Mouse (Mus musculus): Measurements from ENCODE around the gene Zfy1. TPM values are rescaled to one million over a fixed set of nuclear protein-coding genes. Genes with fewer than 3 reads are reported as not detected.

Gene Zfy1
- not detected for polyA plus RNA-seq (2014; fragmentation: Illumina TruSeq; extraction: RNeasy Lipid Tissue Mini Kit (QIAGEN cat#74804); ENCODE audit: low read depth, low replicate concordance)

DNA sequence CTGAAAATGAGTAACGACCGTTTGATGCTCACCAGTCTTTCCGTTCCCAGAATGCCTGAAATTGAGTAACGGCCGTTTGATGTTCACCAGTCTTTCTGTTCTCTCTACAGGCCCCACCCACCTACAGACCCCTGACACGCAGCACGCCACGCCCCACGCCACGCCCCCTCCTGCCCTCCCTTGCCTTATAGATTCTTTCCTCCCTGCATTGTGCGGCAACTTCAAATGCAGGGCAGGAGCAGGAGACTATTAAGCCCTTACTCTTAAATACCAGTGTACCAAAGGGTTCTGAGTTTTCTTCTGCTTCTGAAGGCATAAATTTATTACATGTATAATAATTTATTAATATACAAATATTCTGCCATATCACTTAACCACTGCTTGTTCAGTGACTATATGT is at the start of gene Zfy1:
Gene Zfy1 (minus strand): TSS at position 101 of the 400 bp plus-strand sequence.

DNA sequence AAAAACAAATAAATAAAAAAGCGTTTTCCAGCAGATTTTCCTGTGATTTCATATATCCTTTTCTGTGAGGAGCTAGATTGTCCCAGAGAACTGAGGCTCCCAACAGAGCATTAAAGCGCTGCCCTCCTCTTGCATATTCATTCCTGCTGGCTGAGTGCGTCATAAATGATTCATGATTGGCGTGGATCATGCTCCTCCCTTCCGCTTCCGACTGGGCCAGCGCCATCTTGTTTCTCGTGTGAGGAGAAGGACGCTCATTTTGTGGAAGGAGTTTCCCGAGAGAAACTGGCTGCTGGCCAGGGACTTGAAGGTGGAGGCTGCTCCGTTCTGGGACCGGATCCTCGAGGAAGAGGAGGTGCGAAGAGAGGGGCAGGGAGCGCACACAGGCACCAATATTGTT is 21.2 kb upstream of the Zfy1 start, which contains the start of gene Uba1y:
Gene Uba1y (plus strand): TSS at position 254 of the 400 bp plus-strand sequence.

Other genes starting within 250 kb of the Zfy1 start
- not detected for gene Uba1y, start 21.2 kb upstream of the Zfy1 start, polyA plus RNA-seq (2014; fragmentation: Illumina TruSeq; extraction: RNeasy Lipid Tissue Mini Kit (QIAGEN cat#74804); ENCODE audit: low read depth, low replicate concordance)
- not detected for gene Kdm5d, start 100.4 kb upstream of the Zfy1 start, polyA plus RNA-seq (2014; fragmentation: Illumina TruSeq; extraction: RNeasy Lipid Tissue Mini Kit (QIAGEN cat#74804); ENCODE audit: low read depth, low replicate concordance)
- not detected for gene Eif2s3y, start 213.1 kb upstream of the Zfy1 start, polyA plus RNA-seq (2014; fragmentation: Illumina TruSeq; extraction: RNeasy Lipid Tissue Mini Kit (QIAGEN cat#74804); ENCODE audit: low read depth, low replicate concordance)